Mouse (Mus musculus): ENCODE results near the gene Tnip2. TPM values are rescaled to one million over a fixed set of nuclear protein-coding genes. Genes with fewer than 3 reads are reported as not detected.

Gene Tnip2
- polyA plus RNA-seq, 1 experiment: 22.0 TPM

- no peak for DNase-seq
- 15% methylated on average over 4 of the region's 4 CpGs for WGBS
- TF ChIP-seq CTCF (IDR thresholded peaks at IDR 0.05; ENCODE audit: borderline replicate concordance, control insufficient read depth, extremely low read depth, insufficient read depth, low read length, poor library complexity) (no peak), POLR2A (IDR thresholded peaks at IDR 0.05; ENCODE audit: control insufficient read depth, extremely low read depth, insufficient read depth, low read length, poor library complexity) (no peak)
Observed at GRCm38 (mm10) chr5:34543114-34543513, 29.3 kb upstream of the Tnip2 start.

GRCm38 (mm10) chr5:34542166-34542565, 28.4 kb upstream of the Tnip2 start:
- H3K4me1 ChIP-seq (replicated peaks; ENCODE audit: control insufficient read depth, insufficient read depth, low read length): peaks cover 30% of the 10 kb centered on the region
- H3K27me3 ChIP-seq (ENCODE audit: control insufficient read depth, insufficient read depth, low read length): no peaks in the 10 kb centered on the region
- H3K4me3 ChIP-seq (ENCODE audit: control insufficient read depth, insufficient read depth, low read length): no peak overlapping the region
- DNase-seq: no peak
- TF ChIP-seq CTCF (IDR thresholded peaks at IDR 0.05; ENCODE audit: borderline replicate concordance, control insufficient read depth, extremely low read depth, insufficient read depth, low read length, poor library complexity): no peak
- TF ChIP-seq POLR2A (IDR thresholded peaks at IDR 0.05; ENCODE audit: control insufficient read depth, extremely low read depth, insufficient read depth, low read length, poor library complexity): no peak
- 93% methylated on average over 1 of the region's 1 CpGs for WGBS
- no peak overlapping the region for H3K27ac ChIP-seq (ENCODE audit: control insufficient read depth, insufficient read depth, low read length)
- H3K36me3 ChIP-seq (ENCODE audit: control insufficient read depth, insufficient read depth, low read length): no peaks in the 10 kb centered on the region

More at GRCm38 (mm10) chr5:34543114-34543513, 29.3 kb upstream of the Tnip2 start:
- Histone ChIP-seq H3K4me3 (ENCODE audit: control insufficient read depth, insufficient read depth, low read length) (peak overlapping the region; percentile 0; the same call in 1 of the 2 replicates), H3K27me3 (ENCODE audit: control insufficient read depth, insufficient read depth, low read length) (no peaks in the 10 kb centered on the region), H3K36me3 (ENCODE audit: control insufficient read depth, insufficient read depth, low read length) (no peaks in the 10 kb centered on the region), H3K27ac (ENCODE audit: control insufficient read depth, insufficient read depth, low read length) (no peak overlapping the region), H3K4me1 (replicated peaks; ENCODE audit: control insufficient read depth, insufficient read depth, low read length) (peaks cover 28% of the 10 kb centered on the region)

GRCm38 (mm10) chr5:34539121-34539520, 25.3 kb upstream of the Tnip2 start:
- no peaks in the 10 kb centered on the region for H3K27me3 ChIP-seq (ENCODE audit: control insufficient read depth, insufficient read depth, low read length)
- no peak overlapping the region for H3K4me3 ChIP-seq (ENCODE audit: control insufficient read depth, insufficient read depth, low read length)
- peaks cover 32% of the 10 kb centered on the region for H3K4me1 ChIP-seq (replicated peaks; ENCODE audit: control insufficient read depth, insufficient read depth, low read length)
- 15% methylated on average over 2 of the region's 2 CpGs for WGBS
- no peak for TF ChIP-seq CTCF (IDR thresholded peaks at IDR 0.05; ENCODE audit: borderline replicate concordance, control insufficient read depth, extremely low read depth, insufficient read depth, low read length, poor library complexity)
- TF ChIP-seq POLR2A (IDR thresholded peaks at IDR 0.05; ENCODE audit: control insufficient read depth, extremely low read depth, insufficient read depth, low read length, poor library complexity): no peak
- H3K36me3 ChIP-seq (ENCODE audit: control insufficient read depth, insufficient read depth, low read length): no peaks in the 10 kb centered on the region
- DNase-seq: no peak
- no peak overlapping the region for H3K27ac ChIP-seq (ENCODE audit: control insufficient read depth, insufficient read depth, low read length)

- peak; percentile 82 for DNase-seq
- Histone ChIP-seq H3K27me3 (ENCODE audit: control insufficient read depth, insufficient read depth, low read length) (no peaks in the 10 kb centered on the region), H3K4me3 (ENCODE audit: control insufficient read depth, insufficient read depth, low read length) (no peak overlapping the region), H3K27ac (ENCODE audit: control insufficient read depth, insufficient read depth, low read length) (no peak overlapping the region), H3K4me1 (replicated peaks; ENCODE audit: control insufficient read depth, insufficient read depth, low read length) (peaks cover 33% of the 10 kb centered on the region), H3K36me3 (ENCODE audit: control insufficient read depth, insufficient read depth, low read length) (no peaks in the 10 kb centered on the region)
- no peak for TF ChIP-seq POLR2A (IDR thresholded peaks at IDR 0.05; ENCODE audit: control insufficient read depth, extremely low read depth, insufficient read depth, low read length, poor library complexity)
- TF ChIP-seq CTCF (IDR thresholded peaks at IDR 0.05; ENCODE audit: borderline replicate concordance, control insufficient read depth, extremely low read depth, insufficient read depth, low read length, poor library complexity): peak; percentile 71; the same call in 1 of the 2 replicates
- WGBS: 31% methylated on average over 5 of the region's 5 CpGs
Observed at GRCm38 (mm10) chr5:34538527-34538926, 24.7 kb upstream of the Tnip2 start.

GRCm38 (mm10) chr5:34538079-34538478, 24.3 kb upstream of the Tnip2 start:
- Histone ChIP-seq H3K4me1 (replicated peaks; ENCODE audit: control insufficient read depth, insufficient read depth, low read length) (peaks cover 30% of the 10 kb centered on the region), H3K4me3 (ENCODE audit: control insufficient read depth, insufficient read depth, low read length) (no peak overlapping the region), H3K27ac (ENCODE audit: control insufficient read depth, insufficient read depth, low read length) (no peak overlapping the region), H3K27me3 (ENCODE audit: control insufficient read depth, insufficient read depth, low read length) (no peaks in the 10 kb centered on the region), H3K36me3 (ENCODE audit: control insufficient read depth, insufficient read depth, low read length) (no peaks in the 10 kb centered on the region)
- no peak for DNase-seq
- WGBS: 56% methylated on average over 7 of the region's 7 CpGs
- TF ChIP-seq CTCF (IDR thresholded peaks at IDR 0.05; ENCODE audit: borderline replicate concordance, control insufficient read depth, extremely low read depth, insufficient read depth, low read length, poor library complexity) (no peak), POLR2A (IDR thresholded peaks at IDR 0.05; ENCODE audit: control insufficient read depth, extremely low read depth, insufficient read depth, low read length, poor library complexity) (no peak)

GRCm38 (mm10) chr5:34535831-34536230, 22.0 kb upstream of the Tnip2 start:
- peaks cover 36% of the 10 kb centered on the region for H3K4me1 ChIP-seq (replicated peaks; ENCODE audit: control insufficient read depth, insufficient read depth, low read length)
- no peaks in the 10 kb centered on the region for H3K36me3 ChIP-seq (ENCODE audit: control insufficient read depth, insufficient read depth, low read length)
- H3K27me3 ChIP-seq (ENCODE audit: control insufficient read depth, insufficient read depth, low read length): no peaks in the 10 kb centered on the region
- H3K4me3 ChIP-seq (ENCODE audit: control insufficient read depth, insufficient read depth, low read length): no peak overlapping the region
- H3K27ac ChIP-seq (ENCODE audit: control insufficient read depth, insufficient read depth, low read length): no peak overlapping the region
- DNase-seq: no peak
- 95% methylated on average over 7 of the region's 7 CpGs for WGBS
- TF ChIP-seq CTCF (IDR thresholded peaks at IDR 0.05; ENCODE audit: borderline replicate concordance, control insufficient read depth, extremely low read depth, insufficient read depth, low read length, poor library complexity): no peak
- TF ChIP-seq POLR2A (IDR thresholded peaks at IDR 0.05; ENCODE audit: control insufficient read depth, extremely low read depth, insufficient read depth, low read length, poor library complexity): no peak
